Mouse (Mus musculus) Muller cell, postnatal 12 days (primary cell): ENCODE results near the gene Tent4a.
A peak's percentile ranks its signal among the peaks of the same experiment; 100 is the strongest.

Experiments
- DNase-seq: peaks from one replicate; pipeline ENCODE4 v3.0.0-alpha.2; 2015; ENCODE audit errors: inconsistent ontology term

Tent4a gene

GRCm38 (mm10) chr13:69519137-69519536 lies 15.3 kb downstream of the Tent4a start:
- DNase-seq = no peak

DNA sequence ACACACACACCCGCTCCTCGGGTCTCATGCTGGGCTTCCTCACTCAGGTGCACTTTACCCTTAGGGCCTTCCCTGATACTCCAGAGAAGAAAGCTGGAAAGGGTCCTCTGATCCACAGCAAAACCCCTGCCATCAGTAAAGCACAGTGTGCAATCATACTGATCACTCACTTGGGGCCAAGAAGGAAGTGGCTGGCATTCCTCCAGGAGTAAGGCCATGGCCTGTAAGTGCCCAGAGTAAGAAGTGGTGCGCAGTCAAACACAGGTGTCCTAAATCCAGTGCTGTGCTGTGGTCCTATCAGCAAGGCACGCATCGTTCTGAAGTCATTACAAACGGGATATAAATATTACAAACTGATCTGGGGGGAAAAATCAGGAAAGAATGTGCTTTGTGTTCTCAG lies 17.0 kb downstream of the Tent4a start:
- DNase-seq = no peak

GRCm38 (mm10) chr13:69515091-69515490 lies 19.3 kb downstream of the Tent4a start:
- no peak for DNase-seq

GRCm38 (mm10) chr13:69509391-69510244 lies 24.8 kb downstream of the Tent4a start:
- DNase-seq = peak; percentile 27

DNA sequence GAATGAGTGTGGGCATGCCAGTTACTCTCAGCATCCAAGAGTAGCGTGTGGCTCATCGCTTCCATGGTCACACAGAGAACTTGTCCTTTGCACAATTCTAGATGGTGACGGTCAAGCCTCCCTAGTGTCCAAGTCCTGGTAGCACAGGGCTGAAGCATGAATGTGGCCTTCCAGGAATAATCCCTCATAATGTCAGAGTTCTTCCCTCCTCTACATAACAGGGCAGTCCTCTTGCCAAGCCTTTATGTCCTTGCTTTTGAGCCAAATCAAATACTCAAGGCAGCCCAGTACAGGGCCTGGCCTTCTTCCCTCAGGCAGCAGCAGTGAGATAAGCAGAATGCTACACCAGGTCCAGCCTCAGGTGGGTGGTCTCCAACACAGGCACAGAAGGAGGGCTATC lies 26.8 kb downstream of the Tent4a start:
- DNase-seq = no peak

DNA sequence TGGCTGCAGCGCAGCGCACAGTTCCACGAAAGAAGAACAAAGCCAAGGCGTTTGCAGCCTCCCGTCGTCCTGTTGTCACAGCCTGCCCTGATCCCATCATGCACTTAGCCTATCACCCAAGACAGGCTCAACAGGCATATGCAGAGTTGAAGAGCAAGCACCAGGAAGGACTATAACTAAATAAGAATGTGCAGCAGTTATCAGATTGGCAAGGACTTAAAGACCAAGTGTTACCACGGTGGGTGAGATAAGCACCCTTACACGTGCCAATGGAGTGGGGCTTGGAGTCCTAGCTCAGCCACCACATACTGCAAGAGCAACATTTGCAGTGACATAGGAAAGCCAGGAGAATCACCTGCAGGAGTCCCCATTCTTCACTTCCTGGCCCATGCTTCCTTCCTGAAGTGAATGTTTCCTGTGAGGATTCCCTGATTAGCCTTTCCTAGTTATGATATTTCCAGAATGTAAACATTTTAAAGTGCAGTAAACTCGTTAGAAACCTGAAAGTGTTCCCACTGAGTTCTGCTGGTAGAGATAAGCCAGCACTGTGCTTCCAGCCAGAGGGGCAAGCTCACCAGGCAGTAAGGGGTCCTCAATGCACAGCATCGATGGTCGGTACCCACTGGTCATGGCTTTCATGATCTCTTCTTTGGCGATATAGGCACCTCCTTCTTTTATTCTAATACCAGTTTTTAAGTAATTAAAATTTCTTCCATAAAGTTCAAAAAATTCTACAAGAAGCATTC lies 27.9 kb downstream of the Tent4a start:
- no peak for DNase-seq

DNA sequence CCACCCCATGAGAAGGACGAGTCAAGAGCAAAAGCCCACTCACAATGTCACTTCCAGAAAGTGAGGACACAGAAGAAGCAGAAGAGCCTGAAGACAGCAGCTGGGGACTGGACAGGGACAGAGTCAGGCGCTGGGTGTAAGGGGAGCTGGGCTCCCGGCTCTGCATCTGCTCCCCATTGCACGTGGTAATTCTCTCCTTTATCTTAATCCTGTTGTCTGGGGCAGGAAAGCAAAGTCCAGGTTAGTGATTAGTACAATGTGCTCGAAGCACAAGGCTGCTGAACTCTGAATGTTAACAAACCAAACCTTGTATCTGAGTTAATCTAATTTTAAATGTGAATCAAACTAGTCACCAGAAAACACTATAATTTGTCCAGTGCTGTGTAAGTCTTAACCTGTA lies 31.6 kb downstream of the Tent4a start:
- no peak for DNase-seq

DNA sequence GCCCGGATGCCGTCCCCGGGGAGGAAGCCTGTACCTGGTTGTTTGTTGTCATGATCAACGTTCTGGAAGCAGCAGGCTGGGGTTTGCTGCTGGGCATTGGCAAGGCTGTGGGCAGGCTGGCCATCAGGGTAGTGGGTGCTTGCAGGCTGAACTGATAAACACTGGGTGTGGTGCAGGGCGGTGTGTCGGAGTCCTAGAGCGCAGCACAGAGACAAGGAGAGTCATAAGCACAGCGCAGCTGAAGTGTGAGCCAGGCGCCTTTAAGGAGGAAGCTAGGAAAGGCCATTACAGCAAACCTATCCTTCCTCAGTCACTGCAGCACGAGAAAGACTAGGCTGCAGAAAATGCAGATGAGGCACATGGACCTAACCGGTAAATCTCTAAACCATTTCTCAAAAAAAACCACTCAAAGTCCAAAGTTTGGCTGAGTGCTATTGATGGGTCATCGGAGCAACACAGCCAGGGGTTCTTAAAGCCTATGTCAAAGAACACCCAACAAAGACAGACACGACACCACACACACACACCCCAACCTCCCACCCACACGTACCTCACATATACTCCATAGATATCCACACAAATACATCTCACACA lies 32.2 kb downstream of the Tent4a start:
- DNase-seq = no peak

DNA sequence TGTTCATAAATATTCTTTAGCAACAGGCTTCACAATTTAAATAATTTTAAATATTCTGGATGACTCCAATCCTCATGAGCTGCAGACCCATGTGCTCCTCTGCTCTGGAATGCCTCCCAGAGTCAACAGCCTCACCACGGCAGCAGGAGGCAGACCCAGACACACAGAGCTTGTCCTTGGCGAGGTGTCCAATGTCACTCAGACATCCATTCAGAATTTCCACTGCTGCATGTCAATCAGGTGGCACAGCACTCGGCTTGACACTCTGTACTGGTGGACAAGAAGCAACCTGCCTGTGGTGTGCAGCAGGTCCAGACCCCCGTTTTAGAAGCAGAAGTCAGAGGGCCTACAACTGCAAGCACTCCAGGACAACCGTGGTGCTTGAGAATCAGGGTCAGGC lies 36.1 kb downstream of the Tent4a start:
- DNase-seq = no peak

GRCm38 (mm10) chr13:69492876-69493463 lies 41.4 kb downstream of the Tent4a start:
- DNase-seq = peak; percentile 20

DNA sequence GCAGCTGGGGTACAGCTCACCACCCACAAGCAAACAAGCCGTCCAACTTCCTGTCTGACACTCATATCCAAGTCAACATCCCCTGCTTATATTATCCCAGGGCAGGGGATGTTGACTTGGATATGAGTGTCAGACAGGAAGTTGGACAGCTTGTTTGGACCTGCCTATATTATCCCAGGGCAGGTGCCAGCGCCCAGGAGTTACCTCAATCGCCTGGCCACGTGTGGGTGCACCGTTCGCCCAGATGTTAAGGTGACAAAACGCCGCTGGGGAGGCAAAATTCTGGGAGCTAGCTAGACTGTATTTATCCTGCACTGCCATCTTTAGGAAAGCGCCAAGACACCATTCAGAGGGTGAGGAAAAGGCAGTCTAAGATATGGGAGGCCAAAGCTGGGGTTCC lies 44.6 kb downstream of the Tent4a start:
- no peak for DNase-seq

DNA sequence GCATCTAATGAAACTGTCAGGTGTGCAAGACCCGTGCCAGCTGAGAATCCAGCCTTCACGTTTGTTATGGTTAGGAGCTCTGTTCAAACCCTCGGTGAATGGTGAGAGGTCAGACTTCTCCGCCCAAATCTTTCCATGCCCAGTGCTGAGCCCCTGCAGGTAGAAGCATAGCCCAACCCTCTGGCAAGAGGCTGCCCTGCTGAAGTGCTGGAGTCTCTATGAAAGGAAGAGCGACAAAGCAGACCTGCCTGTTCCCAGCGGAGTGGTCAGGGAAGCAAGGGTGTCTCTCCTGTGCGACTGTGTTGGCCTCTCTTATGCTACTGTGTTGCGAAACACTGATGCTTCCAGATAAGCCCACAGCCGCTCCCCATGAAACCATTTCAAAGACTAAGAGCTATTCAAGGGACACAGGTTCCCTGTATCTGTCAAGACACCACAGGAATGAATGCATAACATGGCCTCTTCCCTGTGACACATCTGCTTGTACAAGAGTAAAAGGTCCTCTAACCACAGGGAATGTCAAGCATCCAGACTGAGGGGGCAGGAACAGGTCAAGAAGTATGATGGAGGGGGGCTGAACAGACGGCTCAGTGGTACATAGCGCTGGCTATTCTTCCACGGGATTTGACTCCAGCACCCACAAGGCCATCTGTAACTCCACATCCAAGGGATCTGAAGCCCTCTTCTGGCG lies 45.7 kb downstream of the Tent4a start:
- peak; percentile 82 for DNase-seq

DNA sequence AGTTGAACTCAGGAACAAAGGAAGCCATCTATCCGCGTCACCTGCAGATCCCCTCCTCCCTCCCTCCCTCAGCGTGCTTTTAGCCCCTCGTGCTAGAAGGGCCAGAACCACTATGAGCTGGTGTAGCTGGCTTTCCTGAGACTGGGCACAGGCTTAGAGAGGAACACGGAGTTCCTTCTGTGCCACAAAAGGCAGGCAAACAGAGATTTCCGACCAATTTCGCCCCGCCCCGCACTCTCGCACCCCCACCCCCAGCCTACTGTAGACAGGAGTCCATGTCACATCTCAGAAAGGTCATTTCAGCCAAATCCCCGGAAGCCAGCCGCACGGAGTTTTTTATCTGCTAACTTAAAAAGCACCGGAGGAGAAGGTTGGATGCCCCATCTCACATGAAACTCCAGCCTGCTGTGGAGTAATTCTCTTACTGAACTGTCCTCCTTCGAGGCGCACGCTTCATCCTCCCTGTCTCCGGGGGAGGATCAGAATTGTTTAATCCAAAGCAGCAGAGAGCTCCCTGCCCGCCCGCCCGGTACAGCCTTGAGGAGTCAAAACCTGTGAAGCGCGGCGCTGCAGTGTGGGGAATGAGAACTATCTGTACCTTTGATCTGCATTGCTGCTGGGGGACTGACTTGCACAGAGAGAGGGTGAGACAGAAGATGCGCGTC lies 46.7 kb downstream of the Tent4a start:
- peak; percentile 5 for DNase-seq

GRCm38 (mm10) chr13:69487108-69487507 lies 47.3 kb downstream of the Tent4a start:
- no peak for DNase-seq

- no peak for DNase-seq
Observed at GRCm38 (mm10) chr13:69485833-69486232, 48.6 kb downstream of the Tent4a start.

- DNase-seq = peak; percentile 13
Observed at GRCm38 (mm10) chr13:69485326-69485725, 49.1 kb downstream of the Tent4a start.

- peak; percentile 23 for DNase-seq
Observed at GRCm38 (mm10) chr13:69482751-69483150, 51.7 kb downstream of the Tent4a start.

DNA sequence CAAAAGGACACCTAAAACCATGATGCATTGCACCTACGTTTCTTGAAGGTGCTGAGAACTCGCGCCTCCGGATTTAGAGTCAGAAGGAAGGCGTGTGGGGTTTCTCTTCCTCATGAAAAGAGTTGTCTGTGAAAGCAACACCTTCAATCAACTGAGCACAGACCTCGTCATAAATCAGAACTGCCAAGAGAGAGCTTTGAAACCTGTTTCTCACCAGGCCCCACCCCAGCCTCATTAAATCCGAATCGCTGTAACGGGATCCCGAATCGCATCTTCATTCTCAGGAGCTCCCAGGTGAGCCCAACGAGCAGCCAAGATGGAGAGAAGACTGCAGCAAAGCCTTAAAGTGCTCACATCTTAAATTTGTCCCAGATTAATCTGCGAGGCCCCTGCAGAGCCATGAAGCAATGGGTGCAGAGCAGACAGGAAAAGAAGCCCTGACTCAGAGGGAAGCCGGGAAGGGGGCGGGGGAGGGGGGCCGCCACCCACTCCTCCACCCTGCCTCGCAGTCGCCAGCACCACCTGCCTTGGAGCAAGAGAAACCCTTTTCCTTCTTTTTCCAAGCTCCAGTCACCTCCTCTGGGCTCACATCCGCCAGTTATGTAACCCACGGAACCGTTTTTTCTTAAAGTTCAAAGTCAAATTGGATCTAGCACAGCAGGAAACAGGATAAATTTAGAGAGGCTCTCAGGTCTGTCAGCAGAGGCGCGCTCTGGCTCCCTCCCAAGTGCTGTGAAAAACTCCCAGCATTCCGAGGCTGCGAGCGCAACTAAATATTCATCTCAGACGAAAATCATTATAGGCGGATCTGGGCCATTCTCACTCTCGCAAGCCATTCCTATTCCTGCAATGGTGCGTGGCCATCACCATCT lies 52.5 kb downstream of the Tent4a start:
- peak; percentile 75 for DNase-seq

GRCm38 (mm10) chr13:69481026-69481425 lies 53.4 kb downstream of the Tent4a start:
- peak; percentile 71 for DNase-seq

GRCm38 (mm10) chr13:69479906-69480305 lies 54.5 kb downstream of the Tent4a start:
- no peak for DNase-seq
